7 mouse cellular contexts compared by ENCODE assay signal in genomic region chr4:126750046-126750683, GRCm38 (mm10). TPM values are rescaled to one million over a fixed set of nuclear protein-coding genes. Genes with fewer than 3 reads are reported as not detected.
DNase-seq lines count a peak whose midpoint lies in the region; ATAC-seq and TF ChIP-seq lines count a peak whose summit lies in the region.

No protein-coding gene starts in this region.

- H3K36me3 ChIP-seq in liver, embryonic 13.5 days, result peaks cover 49% of the 10 kb centered on the region
- H3K36me3 ChIP-seq in liver, postnatal 0 days (replicated peaks; ENCODE audit: insufficient read depth, low read length), result peaks cover 24% of the 10 kb centered on the region
- H3K36me3 ChIP-seq in limb, embryonic 15.5 days, result peaks cover 49% of the 10 kb centered on the region
- H3K36me3 ChIP-seq in thymus, adult 2 months (ENCODE audit: control insufficient read depth, insufficient read depth, low read length), result 0 out of 2 replicates have a peak, but pooled peaks cover 3% of the 10 kb centered on the region

- 0 out of 2 replicates have a peak overlapping the region, but pooled peaks have one; percentile 1 for H3K9ac ChIP-seq in liver, embryonic 13.5 days
- no peak overlapping the region for H3K9ac ChIP-seq in liver, postnatal 0 days (replicated peaks)
- H3K9ac ChIP-seq in limb, embryonic 15.5 days, result no peak overlapping the region

- no peak overlapping the region for H3K4me2 ChIP-seq in liver, embryonic 13.5 days
- H3K4me2 ChIP-seq in liver, postnatal 0 days (ENCODE audit: low read depth, low read length), result no peak overlapping the region
- H3K4me2 ChIP-seq in limb, embryonic 15.5 days, result peak overlapping the region; percentile 26; the same call in 1 of the 2 replicates

- H3K27ac ChIP-seq in liver, embryonic 13.5 days, result no peak overlapping the region
- H3K27ac ChIP-seq in liver, postnatal 0 days (ENCODE audit: low read depth), result no peak overlapping the region
- H3K27ac ChIP-seq in limb, embryonic 15.5 days, result peak overlapping the region; percentile 47; the same call in 1 of the 2 replicates
- no peak overlapping the region for H3K27ac ChIP-seq in thymus, adult 2 months (ENCODE audit: control insufficient read depth, insufficient read depth, low read length)

- H3K4me1 ChIP-seq in liver, embryonic 13.5 days (replicated peaks), result peaks cover 42% of the 10 kb centered on the region
- H3K4me1 ChIP-seq in liver, postnatal 0 days (ENCODE audit: insufficient read depth), result peaks cover 14% of the 10 kb centered on the region
- H3K4me1 ChIP-seq in limb, embryonic 15.5 days, result peaks cover 65% of the 10 kb centered on the region
- H3K4me1 ChIP-seq in thymus, adult 2 months (replicated peaks; ENCODE audit: control insufficient read depth, insufficient read depth, low read length), result peaks cover 10% of the 10 kb centered on the region

- WGBS in liver, embryonic 13.5 days (ENCODE audit: insufficient replicate concordance), result 87% methylated on average over 26 of the region's 26 CpGs
- WGBS in liver, postnatal 0 days (ENCODE audit: insufficient replicate concordance), result 88% methylated on average over 26 of the region's 26 CpGs
- WGBS in limb, embryonic 15.5 days, result 73% methylated on average over 26 of the region's 26 CpGs
- WGBS in thymus, adult 2 months, result 94% methylated on average over 26 of the region's 26 CpGs

- DNase-seq in liver, embryonic 13.5 days, result no peak
- no peak for DNase-seq in liver, postnatal 0 days
- DNase-seq in cerebellum, postnatal 25 days, result peak; percentile 87 to 91
- peak; percentile 53 to 56 for DNase-seq in gastrocnemius, postnatal 36 days
- no peak for DNase-seq in thymus, adult 2 months
- DNase-seq in ovary, postnatal 14 days (ENCODE audit: low spot score), result no peak

- H3K9me3 ChIP-seq in liver, embryonic 13.5 days (replicated peaks), result no peaks in the 10 kb centered on the region
- no peaks in the 10 kb centered on the region for H3K9me3 ChIP-seq in liver, postnatal 0 days (ENCODE audit: low read length)
- no peaks in the 10 kb centered on the region for H3K9me3 ChIP-seq in limb, embryonic 15.5 days

- intact Hi-C loops in gastrocnemius, postnatal 36 days (cut with DNase I), result no loop called here

- no peak overlapping the region for H3K4me3 ChIP-seq in liver, embryonic 13.5 days (replicated peaks)
- no peak overlapping the region for H3K4me3 ChIP-seq in liver, postnatal 0 days (ENCODE audit: low read depth, low read length)
- 0 out of 2 replicates have a peak overlapping the region, but pooled peaks have one; percentile 7 for H3K4me3 ChIP-seq in limb, embryonic 15.5 days
- no peak overlapping the region for H3K4me3 ChIP-seq in thymus, adult 2 months (ENCODE audit: control insufficient read depth, insufficient read depth, low read length)

- no peak for ATAC-seq in liver, embryonic 13.5 days (ENCODE audit: low read depth)
- ATAC-seq in liver, postnatal 0 days, result no peak
- no peak for ATAC-seq in limb, embryonic 15.5 days (ENCODE audit: insufficient number of reproducible peaks, low FRiP score, low TSS enrichment, low read depth)

- no peaks in the 10 kb centered on the region for H3K27me3 ChIP-seq in liver, embryonic 13.5 days
- no peaks in the 10 kb centered on the region for H3K27me3 ChIP-seq in liver, postnatal 0 days (ENCODE audit: insufficient read depth, low read length)
- no peaks in the 10 kb centered on the region for H3K27me3 ChIP-seq in limb, embryonic 15.5 days
- no peaks in the 10 kb centered on the region for H3K27me3 ChIP-seq in thymus, adult 2 months (ENCODE audit: control insufficient read depth, insufficient read depth, low read length)

- TF ChIP-seq CTCF in liver, postnatal 0 days (IDR thresholded peaks at IDR 0.05; ENCODE audit: low read depth), result no peak
- TF ChIP-seq CTCF in thymus, adult 2 months (IDR thresholded peaks at IDR 0.05; ENCODE audit: borderline replicate concordance, control insufficient read depth, extremely low read depth, insufficient read depth, low read length, poor library complexity), result no peak

- TF ChIP-seq EP300 in liver, postnatal 0 days (IDR thresholded peaks at IDR 0.05; ENCODE audit: low read depth), result no peak

- TF ChIP-seq POLR2A in thymus, adult 2 months (IDR thresholded peaks at IDR 0.05; ENCODE audit: control insufficient read depth, extremely low read depth, insufficient read depth, low read length, poor library complexity), result no peak

RNA-seq across cellular contexts. Expression of gene Ncdn, which starts 3.1 kb away (rescaled TPM):
- 8.8 and 10.5 TPM in 2 replicates for polyA plus RNA-seq in liver, embryonic 13.5 days (2015; fragmentation: Nextera tagmentation; extraction: Ambion mirVana)
- 4.2 and 4.8 TPM in 2 replicates for polyA plus RNA-seq in liver, postnatal 0 days (2015; fragmentation: Nextera tagmentation; extraction: Ambion mirVana)
- 1 to 10 TPM; 7.6 to 9.9 TPM for total RNA-seq in gastrocnemius, postnatal 36 days (2021)
- 29.9 and 31.4 TPM in 2 replicates for polyA plus RNA-seq in limb, embryonic 15.5 days (2015; fragmentation: Nextera tagmentation; extraction: Ambion mirVana)
- polyA plus RNA-seq in thymus, adult 2 months (2012; rRNA removed), result 53.6 and 60.4 TPM in 2 replicates

RNA-seq across cellular contexts. Expression of gene AU040320, which starts 3.2 kb away (rescaled TPM):
- 6.4 and 7.6 TPM in 2 replicates for polyA plus RNA-seq in liver, embryonic 13.5 days (2015; fragmentation: Nextera tagmentation; extraction: Ambion mirVana)
- 8.5 and 9.5 TPM in 2 replicates for polyA plus RNA-seq in liver, postnatal 0 days (2015; fragmentation: Nextera tagmentation; extraction: Ambion mirVana)
- total RNA-seq in gastrocnemius, postnatal 36 days (2021), result 10 to 100 TPM; 23.5 TPM
- 17.9 and 19.0 TPM in 2 replicates for polyA plus RNA-seq in limb, embryonic 15.5 days (2015; fragmentation: Nextera tagmentation; extraction: Ambion mirVana)
- polyA plus RNA-seq in thymus, adult 2 months (2012; rRNA removed), result 31.6 and 40.0 TPM in 2 replicates

RNA-seq across cellular contexts. Expression of gene Tfap2e, which starts 14.1 kb away (rescaled TPM):
- not detected in 2 replicates for polyA plus RNA-seq in liver, embryonic 13.5 days (2015; fragmentation: Nextera tagmentation; extraction: Ambion mirVana)
- polyA plus RNA-seq in liver, postnatal 0 days (2015; fragmentation: Nextera tagmentation; extraction: Ambion mirVana), result not detected in 2 replicates
- not detected for total RNA-seq in gastrocnemius, postnatal 36 days (2021)
- 0.48 and 0.54 TPM in 2 replicates for polyA plus RNA-seq in limb, embryonic 15.5 days (2015; fragmentation: Nextera tagmentation; extraction: Ambion mirVana)
- 0.07 and 0.20 TPM in 2 replicates for polyA plus RNA-seq in thymus, adult 2 months (2012; rRNA removed)

Comparison
In these comparisons a context has a peak if more than half of its experiments do, and no peak if none do; other contexts are left out.
1. DNase-seq: peak in cerebellum, postnatal 25 days (2 of 2) and gastrocnemius, postnatal 36 days (2 of 2); none in liver, embryonic 13.5 days (single experiment), liver, postnatal 0 days (single experiment), thymus, adult 2 months (single experiment) and ovary, postnatal 14 days (single experiment).